Mouse (Mus musculus): Measurements from ENCODE around the gene Cep112. TPM values are rescaled to one million over a fixed set of nuclear protein-coding genes. Genes with fewer than 3 reads are reported as not detected.

Gene Cep112
- total and polyA plus RNA-seq, 3 experiments: 0.48 to 12.0 (median 9.0) TPM

Other genes starting within 250 kb of the Cep112 start
- gene Apoh, start 81.8 kb upstream of the Cep112 start, total RNA-seq (2021): 1 to 10 TPM in 1 of 2 experiments, under 1 TPM in 1; 0.41 to 8.7 TPM
- gene Apoh, start 81.8 kb upstream of the Cep112 start, polyA plus RNA-seq (2012; rRNA removed): 0.86 TPM in 1 of 2 replicates, not detected in the other
- 1 to 10 TPM; 8.5 to 9.7 TPM for gene Prkca, start 81.3 kb upstream of the Cep112 start, total RNA-seq (2021)
- gene Prkca, start 81.3 kb upstream of the Cep112 start, polyA plus RNA-seq (2012; rRNA removed): 1.3 TPM in 2 replicates

Measured in adrenal gland, adult 2 months (tissue).